Comparison of ENCODE assay signal across 20 mouse cellular contexts in the genomic region with DNA sequence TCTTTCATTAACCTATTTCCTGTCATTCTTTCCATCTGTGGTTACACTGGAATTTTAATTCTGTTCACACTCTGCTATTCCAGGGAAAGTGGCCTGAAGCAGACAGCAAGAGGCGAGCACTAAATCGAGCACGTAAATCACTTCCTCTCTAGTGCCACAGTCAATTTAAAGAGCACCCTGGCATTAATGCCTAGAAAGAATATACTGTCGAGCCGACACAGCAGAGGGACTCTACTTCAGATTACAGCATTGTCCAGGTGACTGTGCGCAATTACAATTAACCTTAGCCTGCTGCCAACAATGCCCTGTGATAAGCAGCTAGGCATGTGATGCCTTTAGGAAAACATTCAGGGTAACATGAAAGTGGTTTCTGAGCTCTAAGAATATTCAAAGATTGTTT.
DNase-seq lines count a peak whose midpoint lies in the region; ATAC-seq lines count a peak whose summit lies in the region.
"Had no signal": no experiment of that assay in that cellular context is flagged by ENCODE, and none has a peak within 500 bp of the region (broad histone marks: within the 10 kb centered on the region; RNA-seq: fewer than 3 reads in every experiment).

No protein-coding gene starts in this region.

- peak; percentile 55 for ATAC-seq in frontal cortex, adult (ENCODE audit: low TSS enrichment)
- peak; percentile 42; the same call in 1 of the 2 replicates for ATAC-seq in hindbrain, embryonic 16.5 days
- no peak for ATAC-seq in activated CD4-positive, CD25-positive, alpha-beta regulatory T cell, adult 4 months
- ATAC-seq: lung, postnatal 0 days had no signal

- no peak for DNase-seq in frontal cortex, postnatal 10 days (ENCODE audit: low spot score in 2 of 2)
- DNase-seq in retina, postnatal 1 day, result peak; percentile 8
- no peak for DNase-seq in retina, embryonic 14.5 days (ENCODE audit: low spot score)
- no peak for DNase-seq in kidney, postnatal 36 days
- DNase-seq: adrenal gland, postnatal 14 days; cerebellum, adult 11 months; cerebellum, postnatal 14 days; gastrocnemius, postnatal 10 days; heart, adult 18-20 months; kidney, adult 8-10 months; kidney, postnatal 4 days; layer of hippocampus, adult 9-11 months; left cerebral cortex, postnatal 4 days; liver had no signal

- no peak overlapping the region for H3K9ac ChIP-seq in hindbrain, embryonic 16.5 days (ENCODE audit: low read depth, low read length)
- H3K9ac ChIP-seq: heart, embryonic 13.5 days had no signal

- no peak overlapping the region for H3K4me2 ChIP-seq in hindbrain, embryonic 16.5 days (ENCODE audit: low read length)
- H3K4me2 ChIP-seq: heart, embryonic 13.5 days had no signal

- H3K4me3 ChIP-seq in hindbrain, embryonic 16.5 days (ENCODE audit: low read length), result no peak overlapping the region
- H3K4me3 ChIP-seq: heart, embryonic 13.5 days; left cerebral cortex, adult 2 months had no signal

- no peak overlapping the region for H3K27ac ChIP-seq in hindbrain, embryonic 16.5 days (ENCODE audit: low read depth, low read length)
- H3K27ac ChIP-seq: heart, embryonic 13.5 days; left cerebral cortex, adult 2 months had no signal

- 35% methylated on average over 6 of the region's 6 CpGs for WGBS in hindbrain, embryonic 16.5 days

- no peaks in the 10 kb centered on the region for H3K27me3 ChIP-seq in hindbrain, embryonic 16.5 days (replicated peaks; ENCODE audit: control insufficient read depth, insufficient read depth, low read length)
- H3K27me3 ChIP-seq: heart, embryonic 13.5 days had no signal

- no peaks in the 10 kb centered on the region for H3K9me3 ChIP-seq in hindbrain, embryonic 16.5 days (ENCODE audit: control insufficient read depth, low read length)
- H3K9me3 ChIP-seq: heart, embryonic 13.5 days had no signal

- no peaks in the 10 kb centered on the region for H3K4me1 ChIP-seq in hindbrain, embryonic 16.5 days (ENCODE audit: control insufficient read depth, insufficient read depth, low read depth, low read length)
- H3K4me1 ChIP-seq: heart, embryonic 13.5 days had no signal

- no peaks in the 10 kb centered on the region for H3K36me3 ChIP-seq in hindbrain, embryonic 16.5 days (ENCODE audit: control insufficient read depth, insufficient read depth, low read length)
- H3K36me3 ChIP-seq: heart, embryonic 13.5 days had no signal
